Mouse (Mus musculus): ENCODE data around the gene Wdr54.

GRCm38 (mm10) chr6:83104158-83104557 lies 52.0 kb downstream of the Wdr54 start:
- TF ChIP-seq POLR2A (IDR thresholded peaks at IDR 0.05; ENCODE audit: borderline replicate concordance, extremely low read depth, insufficient read depth, insufficient read length, poor library complexity, severe bottlenecking) (no peak), CTCF (IDR thresholded peaks at IDR 0.05; ENCODE audit: borderline replicate concordance, extremely low read depth, insufficient read depth, insufficient read length) (no peak)
